Mouse (Mus musculus): Measurements from ENCODE around the gene Cfap44. TPM values are rescaled to one million over a fixed set of nuclear protein-coding genes. Genes with fewer than 3 reads are reported as not detected.

The Cfap44 gene
- polyA plus RNA-seq, 1 experiment from 2014 or later = 4.7 TPM

GRCm38 (mm10) chr16:44494441-44495108 is 100.0 kb downstream of the Cfap44 start:
- WGBS = 32% methylated on average over 8 of the region's 8 CpGs
- H3K9me3 ChIP-seq (ENCODE audit: low read length) = no peaks in the 10 kb centered on the region
- no peak overlapping the region for H3K4me2 ChIP-seq (replicated peaks; ENCODE audit: low read depth, low read length)
- 0 out of 2 replicates have a peak, but pooled peaks cover 4% of the 10 kb centered on the region for H3K36me3 ChIP-seq (ENCODE audit: insufficient read depth, low read length)
- ATAC-seq (peak; percentile 27; the same call in 1 of the 2 replicates), DNase-seq (ENCODE audit: low spot score) (no peak)
- H3K4me3 ChIP-seq (ENCODE audit: low read depth, low read length) = no peak overlapping the region
- TF ChIP-seq EP300 (IDR thresholded peaks at IDR 0.05) = no peak
- no peak for TF ChIP-seq CTCF (IDR thresholded peaks at IDR 0.05)
- H3K9ac ChIP-seq (replicated peaks; ENCODE audit: low read depth) = no peak overlapping the region
- 0 out of 2 replicates have a peak, but pooled peaks cover 5% of the 10 kb centered on the region for H3K4me1 ChIP-seq (ENCODE audit: insufficient read depth, low read depth, low read length)
- no peaks in the 10 kb centered on the region for H3K27me3 ChIP-seq (replicated peaks; ENCODE audit: insufficient read depth, low read length)
- peak overlapping the region; percentile 78 for H3K27ac ChIP-seq (ENCODE audit: low read length)

- ATAC-seq (no peak), DNase-seq (ENCODE audit: low spot score) (no peak)
- Histone ChIP-seq H3K4me1 (ENCODE audit: insufficient read depth, low read depth, low read length) (0 out of 2 replicates have a peak, but pooled peaks cover 5% of the 10 kb centered on the region), H3K27ac (ENCODE audit: low read length) (no peak overlapping the region), H3K4me2 (replicated peaks; ENCODE audit: low read depth, low read length) (no peak overlapping the region), H3K36me3 (ENCODE audit: insufficient read depth, low read length) (peaks cover 12% of the 10 kb centered on the region; the same call in 1 of the 2 replicates), H3K4me3 (ENCODE audit: low read depth, low read length) (no peak overlapping the region), H3K27me3 (replicated peaks; ENCODE audit: insufficient read depth, low read length) (no peaks in the 10 kb centered on the region), H3K9ac (replicated peaks; ENCODE audit: low read depth) (no peak overlapping the region), H3K9me3 (ENCODE audit: low read length) (no peaks in the 10 kb centered on the region)
- TF ChIP-seq EP300 (IDR thresholded peaks at IDR 0.05) = no peak
- TF ChIP-seq CTCF (IDR thresholded peaks at IDR 0.05) = no peak
- 72% methylated on average over 15 of the region's 15 CpGs for WGBS
Observed at GRCm38 (mm10) chr16:44496971-44497464, 102.4 kb downstream of the Cfap44 start.

GRCm38 (mm10) chr16:44498447-44498846 is 103.9 kb downstream of the Cfap44 start:
- DNase-seq (ENCODE audit: low spot score) (no peak), ATAC-seq (no peak)
- Histone ChIP-seq H3K36me3 (ENCODE audit: insufficient read depth, low read length) (peaks cover 12% of the 10 kb centered on the region; the same call in 1 of the 2 replicates), H3K4me3 (ENCODE audit: low read depth, low read length) (no peak overlapping the region), H3K9me3 (ENCODE audit: low read length) (no peaks in the 10 kb centered on the region), H3K27ac (ENCODE audit: low read length) (no peak overlapping the region), H3K27me3 (replicated peaks; ENCODE audit: insufficient read depth, low read length) (no peaks in the 10 kb centered on the region), H3K9ac (replicated peaks; ENCODE audit: low read depth) (no peak overlapping the region), H3K4me1 (ENCODE audit: insufficient read depth, low read depth, low read length) (0 out of 2 replicates have a peak, but pooled peaks cover 5% of the 10 kb centered on the region), H3K4me2 (replicated peaks; ENCODE audit: low read depth, low read length) (no peak overlapping the region)
- no peak for TF ChIP-seq EP300 (IDR thresholded peaks at IDR 0.05)
- no peak; the same call in 1 of the 2 replicates for TF ChIP-seq CTCF (IDR thresholded peaks at IDR 0.05)
- WGBS = 90% methylated on average over 3 of the region's 3 CpGs

- no peak for DNase-seq (ENCODE audit: low spot score)
- Histone ChIP-seq H3K4me1 (ENCODE audit: insufficient read depth, low read depth, low read length) (no peaks in the 10 kb centered on the region), H3K9ac (replicated peaks; ENCODE audit: low read depth) (no peak overlapping the region), H3K36me3 (ENCODE audit: insufficient read depth, low read length) (peaks cover 16% of the 10 kb centered on the region; the same call in 1 of the 2 replicates), H3K9me3 (ENCODE audit: low read length) (no peaks in the 10 kb centered on the region), H3K27me3 (replicated peaks; ENCODE audit: insufficient read depth, low read length) (no peaks in the 10 kb centered on the region), H3K4me3 (ENCODE audit: low read depth, low read length) (no peak overlapping the region), H3K4me2 (replicated peaks; ENCODE audit: low read depth, low read length) (no peak overlapping the region), H3K27ac (ENCODE audit: low read length) (no peak overlapping the region)
- 84% methylated on average over 10 of the region's 10 CpGs for WGBS
- no peak for ATAC-seq
- TF ChIP-seq CTCF (IDR thresholded peaks at IDR 0.05) (no peak), EP300 (IDR thresholded peaks at IDR 0.05) (no peak)
Observed at GRCm38 (mm10) chr16:44501783-44502182, 107.2 kb downstream of the Cfap44 start.

- DNase-seq (ENCODE audit: low spot score) (no peak), ATAC-seq (no peak)
- H3K27me3 ChIP-seq (replicated peaks; ENCODE audit: insufficient read depth, low read length) = no peaks in the 10 kb centered on the region
- H3K4me1 ChIP-seq (ENCODE audit: insufficient read depth, low read depth, low read length) = no peaks in the 10 kb centered on the region
- H3K4me2 ChIP-seq (replicated peaks; ENCODE audit: low read depth, low read length) = no peak overlapping the region
- H3K4me3 ChIP-seq (ENCODE audit: low read depth, low read length) = no peak overlapping the region
- no peaks in the 10 kb centered on the region for H3K9me3 ChIP-seq (ENCODE audit: low read length)
- no peak overlapping the region for H3K9ac ChIP-seq (replicated peaks; ENCODE audit: low read depth)
- H3K36me3 ChIP-seq (ENCODE audit: insufficient read depth, low read length) = peaks cover 16% of the 10 kb centered on the region; the same call in 1 of the 2 replicates
- 49% methylated on average over 7 of the region's 7 CpGs for WGBS
- 0 out of 2 replicates have a peak overlapping the region, but pooled peaks have one; percentile 20 for H3K27ac ChIP-seq (ENCODE audit: low read length)
- no peak for TF ChIP-seq EP300 (IDR thresholded peaks at IDR 0.05)
- no peak for TF ChIP-seq CTCF (IDR thresholded peaks at IDR 0.05)
Observed at GRCm38 (mm10) chr16:44502325-44502724, 107.7 kb downstream of the Cfap44 start.

GRCm38 (mm10) chr16:44502895-44503575 is 108.4 kb downstream of the Cfap44 start:
- Histone ChIP-seq H3K27ac (ENCODE audit: low read length) (peak overlapping the region; percentile 38), H3K36me3 (ENCODE audit: insufficient read depth, low read length) (peaks cover 16% of the 10 kb centered on the region; the same call in 1 of the 2 replicates), H3K27me3 (replicated peaks; ENCODE audit: insufficient read depth, low read length) (no peaks in the 10 kb centered on the region), H3K4me2 (replicated peaks; ENCODE audit: low read depth, low read length) (no peak overlapping the region), H3K4me1 (ENCODE audit: insufficient read depth, low read depth, low read length) (no peaks in the 10 kb centered on the region), H3K9ac (replicated peaks; ENCODE audit: low read depth) (no peak overlapping the region), H3K4me3 (ENCODE audit: low read depth, low read length) (no peak overlapping the region), H3K9me3 (ENCODE audit: low read length) (no peaks in the 10 kb centered on the region)
- 32% methylated on average over 8 of the region's 8 CpGs for WGBS
- ATAC-seq (peak; percentile 67), DNase-seq (ENCODE audit: low spot score) (peak; percentile 75)
- TF ChIP-seq CTCF (IDR thresholded peaks at IDR 0.05) (no peak), EP300 (IDR thresholded peaks at IDR 0.05) (0 out of 2 replicates have a peak, but pooled peaks have one; percentile 8)
